Mouse (Mus musculus): Measurements from ENCODE around the gene Slc9a8.

DNA sequence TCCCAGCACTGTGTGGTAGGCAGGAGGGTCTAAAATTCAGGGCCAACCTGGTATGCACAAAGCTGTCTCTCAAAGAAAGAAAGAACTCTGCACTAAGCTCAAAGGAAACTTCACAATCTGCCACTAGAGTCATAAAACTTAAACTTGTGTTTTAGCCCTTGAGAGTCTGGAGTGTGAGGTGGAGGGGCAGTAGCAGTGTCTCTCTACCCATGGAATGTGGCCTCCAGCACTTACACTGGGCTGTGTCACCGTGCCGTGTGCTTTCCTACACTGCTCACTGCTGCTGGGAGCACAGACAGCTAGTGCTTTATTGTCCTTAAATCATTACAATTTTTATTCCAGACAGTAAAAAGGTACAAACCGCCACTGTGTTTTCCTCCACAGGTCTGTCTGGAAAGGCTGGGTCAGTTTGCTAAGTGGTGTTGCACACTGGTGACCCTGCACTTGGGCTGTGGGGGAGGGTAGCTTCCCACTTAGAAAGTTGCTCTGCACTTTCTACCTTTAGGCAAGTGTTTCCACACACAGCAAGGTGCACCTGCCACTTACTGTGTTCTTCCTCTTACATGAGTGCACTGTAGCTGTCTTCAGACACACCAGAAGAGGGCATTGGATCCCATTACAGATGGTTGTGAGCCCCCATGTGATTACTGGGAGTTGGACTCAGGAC lies 86.3 kb downstream of the Slc9a8 start:
- no peak for TF ChIP-seq EP300 (IDR thresholded peaks at IDR 0.05; ENCODE audit: insufficient read depth, low read depth, low read length)
- no peak for TF ChIP-seq CTCF (IDR thresholded peaks at IDR 0.05)
- TF ChIP-seq POLR2A (IDR thresholded peaks at IDR 0.05; ENCODE audit: insufficient read depth, low read depth, low read length), result no peak

Data from heart, adult 2 months (tissue).